Mouse (Mus musculus): ENCODE measurements at regions not wholly inside any gene's neighbourhood (a gene's known extent, or its start where the extent isn't known, plus 50 kb on each side); places are given as distances from the start of the nearest gene placed in this dataset.

DNA sequence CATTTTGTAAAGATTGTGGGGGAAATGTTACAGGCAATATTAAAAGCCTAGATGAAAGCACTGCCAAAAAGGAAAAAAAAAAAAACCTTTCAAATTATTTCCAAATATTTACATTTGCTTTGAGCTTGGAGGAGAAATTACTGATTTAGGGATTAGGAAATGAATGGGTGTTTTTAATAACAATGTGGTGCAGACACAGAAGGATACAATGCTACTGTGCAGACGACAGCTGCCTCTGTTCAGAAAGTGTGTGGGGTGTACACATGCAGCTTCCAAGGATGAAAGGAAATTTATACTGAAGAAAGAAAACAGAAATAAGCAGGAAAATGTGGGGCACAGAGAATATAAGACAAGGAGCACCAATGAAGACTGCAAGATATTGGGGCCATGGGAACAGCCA is 3070.3 kb upstream of the Gm6569 start:
- no peak overlapping the region for H3K27ac ChIP-seq (ENCODE audit: low read depth, low read length)
- H3K4me1 ChIP-seq (ENCODE audit: control insufficient read depth, insufficient read depth, low read length), result no peaks in the 10 kb centered on the region
- no peaks in the 10 kb centered on the region for H3K36me3 ChIP-seq (ENCODE audit: control insufficient read depth, insufficient read depth, low read length)
- no peak overlapping the region for H3K9ac ChIP-seq (replicated peaks; ENCODE audit: low read depth, low read length)
- no peaks in the 10 kb centered on the region for H3K27me3 ChIP-seq (ENCODE audit: control insufficient read depth, insufficient read depth, low read length)
- H3K4me3 ChIP-seq (ENCODE audit: low read depth, low read length), result no peak overlapping the region
- H3K4me2 ChIP-seq (ENCODE audit: low read depth, low read length), result no peak overlapping the region
- ATAC-seq (ENCODE audit: low read depth), result no peak
- no peaks in the 10 kb centered on the region for H3K9me3 ChIP-seq (ENCODE audit: control insufficient read depth, low read length)
- WGBS, result 27% methylated on average over 1 of the region's 1 CpGs

DNA sequence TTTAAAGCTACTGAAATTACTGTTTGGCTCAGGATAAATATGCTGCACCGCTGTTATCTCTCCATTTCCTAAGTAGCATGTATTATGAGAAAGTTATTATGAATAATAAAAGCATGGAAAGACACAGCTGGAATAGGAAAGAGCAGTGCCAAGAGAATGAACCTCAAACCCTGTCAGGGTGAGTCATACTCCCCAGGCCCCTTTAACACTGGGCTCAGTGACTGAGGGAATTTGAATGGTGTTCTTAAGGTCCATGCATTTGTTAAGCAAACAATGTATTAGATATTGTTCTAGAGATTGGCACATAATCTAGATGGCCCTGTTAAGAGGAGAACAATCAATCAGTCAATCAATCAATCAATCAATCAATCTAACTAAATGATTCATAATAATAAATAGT is 3069.8 kb upstream of the Gm6569 start:
- Histone ChIP-seq H3K27me3 (ENCODE audit: control insufficient read depth, insufficient read depth, low read length) (no peaks in the 10 kb centered on the region), H3K27ac (ENCODE audit: low read depth, low read length) (no peak overlapping the region), H3K4me3 (ENCODE audit: low read depth, low read length) (no peak overlapping the region), H3K4me2 (ENCODE audit: low read depth, low read length) (no peak overlapping the region), H3K9me3 (ENCODE audit: control insufficient read depth, low read length) (no peaks in the 10 kb centered on the region), H3K4me1 (ENCODE audit: control insufficient read depth, insufficient read depth, low read length) (no peaks in the 10 kb centered on the region), H3K9ac (replicated peaks; ENCODE audit: low read depth, low read length) (no peak overlapping the region), H3K36me3 (ENCODE audit: control insufficient read depth, insufficient read depth, low read length) (no peaks in the 10 kb centered on the region)
- no peak for ATAC-seq (ENCODE audit: low read depth)
- whole genome bisulfite sequencing, result 74% methylated on average over 1 of the region's 1 CpGs

DNA sequence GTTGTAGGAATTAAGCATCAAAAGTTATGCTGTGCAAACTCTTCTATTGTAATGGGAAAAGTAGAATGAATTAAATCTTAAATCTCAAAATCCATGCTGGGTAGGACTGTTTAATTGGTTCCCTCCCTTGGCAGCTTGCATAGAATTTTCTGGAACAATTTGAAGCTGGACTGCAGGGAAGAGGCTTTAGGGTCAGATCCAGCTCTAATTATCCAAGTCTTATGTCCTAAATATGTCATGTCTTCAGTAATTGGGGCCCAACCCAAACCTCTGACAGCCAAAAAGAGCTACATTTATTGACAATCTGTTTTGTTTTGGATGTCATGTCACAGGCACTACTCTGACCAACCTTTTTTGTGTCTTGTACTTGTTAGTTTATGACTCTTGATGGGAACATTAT is 3068.9 kb upstream of the Gm6569 start:
- Histone ChIP-seq H3K4me1 (ENCODE audit: control insufficient read depth, insufficient read depth, low read length) (no peaks in the 10 kb centered on the region), H3K4me2 (ENCODE audit: low read depth, low read length) (no peak overlapping the region), H3K9me3 (ENCODE audit: control insufficient read depth, low read length) (no peaks in the 10 kb centered on the region), H3K27ac (ENCODE audit: low read depth, low read length) (no peak overlapping the region), H3K9ac (replicated peaks; ENCODE audit: low read depth, low read length) (no peak overlapping the region), H3K4me3 (ENCODE audit: low read depth, low read length) (no peak overlapping the region), H3K36me3 (ENCODE audit: control insufficient read depth, insufficient read depth, low read length) (no peaks in the 10 kb centered on the region), H3K27me3 (ENCODE audit: control insufficient read depth, insufficient read depth, low read length) (no peaks in the 10 kb centered on the region)
- ATAC-seq (ENCODE audit: low read depth), result no peak

All from neural tube, embryonic 14.5 days (tissue).